Comparison of ENCODE assay signal across 8 mouse cellular contexts in the genomic region with DNA sequence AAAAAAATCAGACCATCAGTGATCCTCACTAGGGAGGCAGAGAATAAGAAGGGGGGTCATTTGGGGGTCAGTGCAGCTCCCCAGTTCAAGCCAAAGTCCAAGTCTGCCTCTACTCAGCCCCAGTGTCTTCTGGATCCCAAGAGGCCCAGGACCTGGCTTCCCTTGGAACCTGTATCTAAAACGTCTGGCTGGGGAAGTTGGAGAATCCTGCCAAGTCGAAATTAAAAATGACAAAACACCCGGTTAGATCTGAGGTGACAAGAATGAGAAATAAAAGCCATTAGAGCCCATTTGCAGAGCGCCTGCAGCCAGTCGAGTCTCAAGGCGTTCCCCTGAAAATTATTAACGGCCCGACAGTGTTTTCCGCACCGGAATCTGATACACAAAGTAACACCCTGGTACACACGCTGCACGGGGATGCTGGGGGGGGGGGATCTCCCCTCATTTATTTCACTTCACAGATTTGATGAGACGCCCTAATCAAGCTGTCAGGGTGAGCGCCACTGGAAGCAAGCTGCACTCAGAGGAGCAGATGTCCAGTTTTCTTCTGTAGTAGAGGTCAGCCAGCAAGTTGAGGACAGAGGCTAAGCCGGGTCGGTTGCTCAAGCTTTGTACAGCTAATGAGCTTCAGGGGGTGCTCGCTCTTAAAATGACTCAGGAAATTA.
A peak's percentile ranks its signal among the peaks of the same experiment; 100 is the strongest.
DNase-seq lines count a peak whose midpoint lies in the region.

No protein-coding gene starts in this region.

- DNase-seq in adrenal gland, postnatal 14 days = peak; percentile 23
- no peak for DNase-seq in adrenal gland, adult 8-10 months
- DNase-seq in MN1 (ENCODE audit: low spot score) = peak; percentile 43
- peak; percentile 47 for DNase-seq in heart, embryonic 10.5 days (ENCODE audit: low spot score)
- DNase-seq in kidney, postnatal 14 days = peak; percentile 57
- no peak for DNase-seq in frontal cortex, postnatal 25 days (ENCODE audit: low spot score in 2 of 2)
- no peak for DNase-seq in right cerebral cortex, postnatal 4 days
- no peak for DNase-seq in testis, postnatal 14 days (ENCODE audit: low spot score)

- H3K9me3 ChIP-seq in heart, embryonic 10.5 days = no peaks in the 10 kb centered on the region

- H3K4me1 ChIP-seq in heart, embryonic 10.5 days = peaks cover 14% of the 10 kb centered on the region

- no peak overlapping the region for H3K27ac ChIP-seq in heart, embryonic 10.5 days

- WGBS in heart, embryonic 10.5 days = 66% methylated on average over 17 of the region's 17 CpGs

- no peak overlapping the region for H3K4me3 ChIP-seq in heart, embryonic 10.5 days

- H3K36me3 ChIP-seq in heart, embryonic 10.5 days = no peaks in the 10 kb centered on the region

- H3K27me3 ChIP-seq in heart, embryonic 10.5 days (ENCODE audit: insufficient read depth, poor library complexity, severe bottlenecking) = peaks cover 54% of the 10 kb centered on the region

Comparison
In these comparisons a context has a peak if more than half of its experiments do, and no peak if none do; other contexts are left out.
1. DNase-seq: peak in adrenal gland, postnatal 14 days (single experiment), MN1 (single experiment), heart, embryonic 10.5 days (single experiment) and kidney, postnatal 14 days (single experiment); none in adrenal gland, adult 8-10 months (single experiment), frontal cortex, postnatal 25 days (0 of 2), right cerebral cortex, postnatal 4 days (single experiment) and testis, postnatal 14 days (single experiment).